Mouse (Mus musculus): ENCODE results near the gene Nav2.

The Nav2 gene

DNA sequence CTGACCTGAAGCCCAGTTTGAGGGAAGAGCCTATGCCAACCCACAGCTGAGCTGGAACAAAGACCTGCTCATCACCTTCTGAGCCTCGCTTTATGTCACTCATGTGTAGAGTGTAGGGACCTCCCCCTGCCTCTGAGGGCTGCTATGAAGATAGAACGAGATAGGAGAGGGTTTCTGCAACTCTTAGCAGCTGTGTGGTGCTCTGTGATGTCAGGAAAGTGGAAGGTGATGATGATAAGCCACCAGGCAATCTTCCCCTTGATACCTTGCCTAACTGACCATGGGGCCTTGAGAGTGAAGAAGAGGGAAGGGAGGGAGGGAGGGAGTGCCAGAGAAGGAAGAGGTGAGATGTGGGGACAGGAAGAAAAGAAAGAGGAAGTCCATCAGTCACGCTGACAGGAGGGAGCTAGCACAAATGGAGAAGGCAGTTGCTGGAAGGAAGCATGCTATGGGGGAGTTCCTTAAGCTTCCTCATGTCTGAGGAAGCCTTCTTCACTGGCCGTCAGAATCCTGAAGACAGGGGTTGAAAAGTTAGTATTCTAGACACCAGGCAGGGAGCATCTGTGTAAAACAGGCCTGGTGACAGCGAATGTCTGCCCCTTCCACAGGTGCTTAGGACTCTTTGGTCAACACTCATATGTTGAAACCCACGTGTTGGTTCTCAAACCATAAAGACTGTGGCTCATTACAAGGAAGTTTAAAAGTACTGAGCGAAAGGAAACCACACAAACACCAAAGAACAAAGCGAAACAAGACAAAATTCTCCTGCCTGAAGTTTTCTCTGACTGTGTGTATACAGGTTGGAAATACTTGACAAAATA, at the start of gene Nav2:
Nav2 (plus strand) TSS at position 196 of the 821 bp plus-strand sequence.
- no peak for DNase-seq

DNA sequence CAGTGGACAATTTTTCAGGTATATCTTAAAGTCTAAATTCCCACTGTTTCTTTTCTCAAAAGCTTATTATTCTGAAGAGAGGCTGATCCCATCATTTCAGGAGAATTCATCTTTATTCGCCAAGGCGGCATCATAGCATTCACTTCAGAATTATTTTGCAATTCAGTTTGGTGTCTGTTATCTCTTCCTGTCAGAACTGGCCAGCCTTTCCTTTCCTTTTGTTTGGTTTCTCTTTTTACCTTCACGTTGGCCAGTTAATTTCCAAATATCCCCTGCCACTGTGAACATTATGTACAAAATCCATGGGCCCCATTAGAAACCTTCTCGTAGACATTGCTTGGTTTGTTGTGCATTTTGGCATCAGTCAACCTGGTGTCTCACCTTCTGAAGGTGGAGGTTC, 49.2 kb upstream of the Nav2 start:
- DNase-seq: no peak

DNA sequence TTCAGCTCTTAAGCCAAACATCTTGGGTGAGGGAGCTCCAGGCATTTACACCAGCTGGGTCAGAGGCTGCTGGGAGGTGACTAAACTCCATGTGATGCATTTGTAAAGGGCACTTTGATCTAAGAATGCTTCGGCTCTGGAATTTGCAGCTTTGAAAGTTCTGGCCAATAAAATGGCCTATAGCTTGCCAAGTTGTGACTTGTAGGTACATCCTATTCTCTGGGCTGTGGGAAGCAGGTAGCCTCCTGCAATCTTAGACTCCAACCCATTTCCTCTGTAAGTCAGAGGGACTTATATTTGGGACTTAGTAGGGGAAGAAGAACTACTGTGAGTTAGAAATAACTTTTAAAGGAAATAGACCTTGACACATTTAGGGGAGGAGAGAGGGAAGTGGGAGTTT, 47.6 kb upstream of the Nav2 start:
- no peak for DNase-seq

DNA sequence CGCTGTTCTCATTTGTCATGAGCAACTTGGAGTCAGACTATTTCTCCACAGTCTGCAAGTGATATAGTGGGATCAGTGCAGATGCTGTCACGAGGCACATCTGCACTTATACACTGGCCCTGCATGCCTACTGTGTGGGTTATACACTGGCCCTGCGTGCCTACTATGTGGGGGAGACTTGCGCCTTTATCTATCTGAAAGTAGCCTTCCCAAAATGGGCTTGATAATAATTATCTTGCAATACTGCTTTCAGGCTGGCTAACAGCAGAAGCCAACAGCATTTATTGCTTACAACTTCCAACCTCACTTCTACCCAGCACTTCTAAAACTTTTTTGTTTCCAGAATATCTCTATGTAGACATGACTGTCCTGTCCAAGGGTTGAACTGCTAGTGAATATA, 46.7 kb upstream of the Nav2 start:
- no peak for DNase-seq

DNA sequence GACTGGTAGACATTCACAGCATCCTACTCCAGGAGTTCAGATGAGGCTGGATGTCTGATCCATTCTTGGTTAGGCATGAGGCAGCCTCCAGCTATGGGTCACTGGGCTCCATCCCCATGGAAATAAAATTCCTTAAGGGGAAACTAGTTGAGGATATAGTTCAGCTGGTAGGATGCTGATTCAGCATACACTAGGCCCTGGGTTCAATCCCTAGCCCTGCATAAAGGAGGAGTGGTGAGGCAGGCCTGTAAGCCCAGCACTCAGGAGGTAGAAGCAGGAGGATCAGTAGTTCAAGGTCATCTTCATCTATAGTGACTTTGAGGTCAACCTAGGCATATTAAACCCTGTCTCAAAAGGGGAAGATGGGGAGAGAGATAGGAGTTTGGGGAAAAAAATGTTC, 44.3 kb upstream of the Nav2 start:
- no peak for DNase-seq

DNA sequence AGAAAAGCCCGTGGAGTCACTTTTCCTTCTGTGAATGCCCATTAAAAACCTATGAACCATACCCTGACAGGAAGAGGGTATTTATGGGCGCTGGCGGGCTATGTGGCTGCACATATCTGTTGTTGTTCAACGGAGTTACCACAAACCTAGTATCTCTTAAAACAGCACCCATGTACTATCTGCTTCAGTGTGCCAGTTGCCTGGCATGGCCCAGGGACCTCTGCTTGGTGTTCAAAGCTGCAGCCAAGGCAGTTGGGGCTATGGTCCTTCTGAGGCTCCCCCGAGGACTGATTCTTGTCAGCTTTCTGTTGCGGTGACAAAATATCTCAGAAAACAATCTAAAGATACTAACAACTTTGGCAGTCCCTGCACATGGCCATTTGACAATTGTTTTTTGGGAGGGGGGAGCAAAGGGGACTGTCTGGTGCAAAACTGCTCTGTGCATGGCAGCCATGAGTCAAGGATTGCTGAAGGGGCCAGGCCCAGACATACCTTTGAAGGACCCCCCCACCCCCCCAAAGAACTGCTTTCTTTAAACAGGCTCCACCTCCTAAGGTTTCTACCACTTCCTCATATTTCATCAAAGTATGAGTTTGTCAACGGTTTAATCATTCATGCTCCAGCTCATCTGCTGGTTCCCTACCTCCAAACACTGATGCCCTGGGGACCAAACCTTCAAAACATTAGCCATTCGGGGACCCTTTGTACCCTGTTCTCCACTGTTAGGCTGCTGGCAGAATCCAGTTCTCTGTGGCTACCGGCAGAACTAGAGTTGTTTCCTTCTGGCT, 43.7 kb upstream of the Nav2 start:
- no peak for DNase-seq

DNA sequence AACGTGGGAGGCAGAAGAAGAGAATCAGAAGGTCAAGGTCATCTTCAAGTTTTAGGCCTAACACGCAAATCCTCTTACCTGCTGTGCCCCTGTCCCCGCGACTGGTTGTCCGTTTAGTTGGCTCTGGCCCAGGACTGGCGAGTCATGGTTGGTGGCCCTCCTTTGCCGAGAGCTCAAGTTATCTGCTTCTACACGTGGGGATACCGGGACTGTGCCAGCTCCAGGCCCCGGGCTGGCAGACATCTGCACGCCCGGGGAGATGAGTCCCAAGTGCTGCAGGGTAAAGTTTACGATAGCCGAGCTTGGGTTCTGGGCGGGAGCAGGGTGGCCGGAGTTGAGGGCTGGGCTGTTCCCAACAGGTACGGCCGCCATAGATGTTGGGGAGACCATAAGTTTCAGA, 40.9 kb upstream of the Nav2 start:
- no peak for DNase-seq

DNA sequence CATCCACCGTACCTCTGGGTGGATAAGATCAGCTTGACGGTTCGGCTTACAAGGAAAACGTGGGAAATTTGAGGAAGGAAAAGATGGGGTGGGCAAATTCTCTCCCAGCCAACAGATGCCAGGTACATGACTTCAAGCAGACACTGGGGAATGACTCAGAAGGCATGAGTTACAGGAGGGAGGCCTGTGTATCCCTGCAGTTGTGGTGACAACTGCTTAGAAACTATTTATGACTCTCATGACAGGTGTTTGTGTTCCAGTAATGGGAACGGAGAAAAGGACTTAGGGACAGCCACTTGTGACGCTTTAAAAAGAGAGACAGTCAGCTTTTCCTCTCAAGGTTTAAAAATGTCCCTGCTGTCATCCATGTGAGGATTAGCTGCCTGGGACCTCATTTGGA, 38.4 kb upstream of the Nav2 start:
- DNase-seq: no peak

DNA sequence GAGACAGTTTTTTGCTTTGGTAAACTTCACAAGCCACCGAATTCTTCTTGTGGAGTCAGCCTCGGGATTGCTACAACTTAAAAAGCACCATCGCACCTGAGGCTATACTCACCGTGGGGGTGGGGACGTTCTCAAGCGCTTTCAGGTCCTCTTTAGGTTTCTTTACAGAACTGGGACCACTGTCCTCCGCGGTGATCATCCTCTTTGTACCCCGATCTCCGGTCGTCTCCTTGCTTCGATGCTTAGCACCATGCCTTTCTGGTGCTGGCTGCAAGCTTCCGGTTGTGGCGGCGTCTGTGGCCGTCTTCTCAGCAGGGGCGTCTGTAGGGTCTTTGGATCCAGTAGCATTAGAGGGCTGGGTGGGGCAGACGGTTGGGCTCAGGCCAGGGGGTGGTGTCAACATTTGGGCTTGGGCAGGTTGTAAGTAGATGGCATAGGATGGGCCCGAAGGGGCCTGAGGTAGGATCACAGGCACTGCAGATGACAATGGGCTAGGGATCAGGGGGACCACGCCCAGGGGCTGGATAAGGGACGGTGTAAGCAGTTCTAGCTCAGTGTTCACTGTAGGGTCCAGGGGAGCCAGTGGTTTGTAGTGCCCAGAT, 37.8 kb upstream of the Nav2 start:
- no peak for DNase-seq

DNA sequence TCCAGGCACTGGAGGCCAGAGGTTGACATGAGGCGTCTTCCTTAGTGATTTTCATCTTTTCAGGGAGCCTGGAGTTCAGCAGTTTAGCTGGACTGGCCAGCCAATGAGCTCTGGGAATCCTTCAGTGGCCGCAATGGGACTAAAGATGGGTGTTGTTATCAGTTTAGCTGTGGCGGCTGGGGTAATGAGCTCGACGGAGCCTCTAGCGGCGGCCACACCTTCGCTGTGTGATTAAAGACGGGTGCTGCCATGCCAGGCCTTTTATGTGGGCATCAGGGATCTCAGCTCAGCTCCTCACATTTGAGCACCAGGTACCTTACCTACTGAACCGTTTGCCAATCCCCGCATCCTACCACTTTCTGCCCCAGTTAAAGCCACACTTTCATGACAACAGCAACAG, 37.2 kb upstream of the Nav2 start:
- no peak for DNase-seq

DNA sequence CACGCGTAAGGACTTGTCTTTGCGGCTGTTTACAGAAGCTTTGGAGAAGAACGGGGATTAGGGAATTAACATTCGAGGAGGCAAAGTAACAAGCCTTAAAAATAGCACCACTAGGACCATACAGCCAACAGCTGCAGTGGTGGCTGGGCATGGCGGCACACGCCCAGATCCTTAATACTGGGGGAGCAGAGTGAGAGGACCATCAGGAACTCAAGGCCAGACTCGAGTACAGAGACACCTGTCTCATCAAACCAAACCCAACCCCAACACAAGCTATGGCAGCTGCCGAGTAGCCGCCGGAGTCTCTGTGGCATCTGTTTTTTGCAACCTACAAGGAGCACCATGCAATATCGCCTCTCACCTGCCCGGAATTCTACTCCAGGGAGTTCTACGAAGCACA, 33.4 kb upstream of the Nav2 start:
- DNase-seq: no peak

DNA sequence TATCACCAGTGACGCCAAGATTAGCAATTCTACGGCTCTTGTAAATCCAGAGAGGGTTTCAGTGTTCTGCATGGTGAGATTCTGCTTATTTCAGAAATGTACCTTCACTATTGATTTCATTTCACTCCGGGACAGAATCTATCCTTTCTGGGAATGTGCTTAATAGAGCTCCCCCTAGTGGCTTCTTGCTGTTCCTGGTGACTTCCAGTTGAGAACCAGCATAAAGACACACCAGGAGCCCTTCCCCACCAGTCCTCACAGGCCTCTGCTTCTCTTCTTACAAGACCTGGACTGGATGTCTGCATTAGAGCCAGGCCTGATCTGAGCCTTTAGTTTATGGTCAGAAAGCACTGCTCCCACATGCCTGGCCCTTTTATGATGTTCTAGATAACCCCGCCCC, 32.0 kb upstream of the Nav2 start:
- peak; percentile 41 for DNase-seq

DNA sequence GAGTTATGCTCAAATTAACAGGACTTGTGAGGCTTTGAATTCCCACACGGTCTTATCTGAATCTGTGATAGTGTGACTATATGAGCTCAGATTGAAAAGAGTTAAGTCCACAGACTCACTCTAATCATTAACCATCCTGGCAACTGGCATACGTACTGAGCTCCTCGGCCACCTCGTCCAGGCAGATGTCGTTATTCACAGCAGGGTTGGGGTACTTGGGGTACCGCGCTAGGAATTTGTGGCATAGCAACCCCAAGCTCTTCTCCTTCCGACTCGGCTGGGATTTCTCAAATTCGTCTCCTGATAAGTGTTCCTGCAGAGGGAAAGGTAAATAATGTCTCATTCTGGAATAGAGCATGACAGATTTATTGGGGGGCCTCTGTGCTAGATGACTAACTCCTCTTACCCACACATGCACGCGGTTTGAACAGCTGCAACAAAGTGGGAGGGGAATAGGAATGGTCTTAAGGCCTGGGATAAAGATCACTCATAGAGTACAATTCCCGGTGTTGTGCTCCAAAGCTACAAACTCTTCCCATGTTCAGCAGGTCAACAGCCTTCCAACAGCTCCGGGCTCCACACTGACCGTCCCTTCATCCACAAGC, 30.6 kb upstream of the Nav2 start:
- no peak for DNase-seq

DNA sequence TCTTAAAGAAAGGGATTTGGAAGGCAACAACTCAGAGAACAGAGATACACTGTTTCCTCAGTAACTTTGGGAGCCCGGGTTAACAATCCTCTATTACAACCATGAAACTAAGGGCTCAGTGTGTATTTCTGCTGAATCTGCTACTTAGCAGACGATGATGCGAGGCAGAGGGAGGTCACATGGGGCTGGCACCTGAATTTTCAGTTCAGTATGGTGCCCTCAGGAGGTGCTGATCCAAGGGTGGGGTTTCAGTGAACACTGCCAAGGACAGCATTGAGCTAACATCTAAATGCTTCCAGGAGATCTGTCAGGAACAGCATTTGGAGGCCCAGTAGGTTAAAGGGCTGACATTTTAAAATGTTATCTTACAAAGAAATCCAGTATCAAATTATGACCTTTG, 28.9 kb upstream of the Nav2 start:
- no peak for DNase-seq

DNA sequence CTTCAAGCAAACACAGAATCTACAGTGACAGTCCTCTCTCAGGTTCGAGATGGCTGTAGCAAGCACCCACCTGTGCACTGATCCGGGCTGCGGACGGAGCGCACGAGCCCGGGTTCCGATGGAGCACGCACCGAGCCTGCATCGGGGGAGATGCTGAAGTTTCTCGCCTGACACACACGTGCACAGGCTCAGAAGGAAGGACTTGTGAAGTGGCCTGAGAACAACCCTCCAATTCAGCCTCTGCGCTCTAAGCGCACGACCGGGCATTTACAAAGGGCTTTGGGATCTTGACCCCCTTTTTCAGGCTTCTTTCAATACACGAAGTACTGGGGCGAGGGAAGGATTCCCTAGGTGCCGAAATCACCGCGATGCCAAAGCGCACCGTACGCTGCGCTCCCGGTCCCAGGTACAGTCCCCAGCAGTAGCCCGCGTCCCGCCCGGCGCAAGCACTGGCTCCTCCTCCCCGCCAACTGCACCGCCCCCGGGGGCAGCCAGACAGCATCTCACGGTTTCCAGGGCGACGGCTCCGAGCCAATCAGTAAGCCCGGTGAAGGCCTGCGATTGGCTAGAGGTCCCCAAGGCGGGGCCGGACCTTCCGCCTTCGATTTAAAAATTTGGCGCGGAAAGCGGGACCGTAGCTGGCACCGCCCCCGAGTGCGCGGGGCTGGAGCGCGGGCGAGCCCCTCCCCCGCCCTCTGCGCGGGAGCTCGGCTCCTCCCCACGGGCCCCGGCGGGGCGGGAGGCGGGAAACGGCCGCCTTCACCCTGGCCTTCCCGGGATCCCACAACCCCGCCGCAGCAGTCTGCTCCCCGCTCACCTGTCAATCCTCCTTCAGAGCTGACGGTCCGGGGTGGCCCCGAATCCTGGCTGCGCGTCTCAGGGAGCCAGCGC, 27.7 kb upstream of the Nav2 start:
- peak; percentile 88 for DNase-seq

DNA sequence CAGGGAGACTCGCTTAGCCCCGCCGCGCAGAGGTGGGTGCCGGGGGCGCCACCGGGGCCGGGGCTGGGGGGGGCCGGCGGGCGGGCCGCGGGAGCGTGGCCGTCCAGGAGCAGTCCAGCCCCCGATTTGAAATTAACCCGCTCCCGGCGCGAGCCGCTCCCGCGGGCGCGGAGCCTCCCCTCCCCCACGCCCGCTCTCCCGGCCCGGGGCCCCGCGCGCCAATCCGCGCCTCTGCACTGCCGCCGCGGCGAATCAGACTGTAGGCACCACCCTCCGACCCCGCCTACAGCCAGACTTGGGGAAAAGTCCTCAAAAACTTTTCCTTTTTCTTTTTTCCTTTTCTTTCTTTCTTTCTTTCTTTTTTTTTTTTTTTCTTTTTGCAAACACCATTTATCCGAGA, 27.0 kb upstream of the Nav2 start, which contains the start of gene E2f8:
E2f8 (minus strand) TSS at position 111 of the 400 bp plus-strand sequence.
- peak; percentile 26 for DNase-seq

DNA sequence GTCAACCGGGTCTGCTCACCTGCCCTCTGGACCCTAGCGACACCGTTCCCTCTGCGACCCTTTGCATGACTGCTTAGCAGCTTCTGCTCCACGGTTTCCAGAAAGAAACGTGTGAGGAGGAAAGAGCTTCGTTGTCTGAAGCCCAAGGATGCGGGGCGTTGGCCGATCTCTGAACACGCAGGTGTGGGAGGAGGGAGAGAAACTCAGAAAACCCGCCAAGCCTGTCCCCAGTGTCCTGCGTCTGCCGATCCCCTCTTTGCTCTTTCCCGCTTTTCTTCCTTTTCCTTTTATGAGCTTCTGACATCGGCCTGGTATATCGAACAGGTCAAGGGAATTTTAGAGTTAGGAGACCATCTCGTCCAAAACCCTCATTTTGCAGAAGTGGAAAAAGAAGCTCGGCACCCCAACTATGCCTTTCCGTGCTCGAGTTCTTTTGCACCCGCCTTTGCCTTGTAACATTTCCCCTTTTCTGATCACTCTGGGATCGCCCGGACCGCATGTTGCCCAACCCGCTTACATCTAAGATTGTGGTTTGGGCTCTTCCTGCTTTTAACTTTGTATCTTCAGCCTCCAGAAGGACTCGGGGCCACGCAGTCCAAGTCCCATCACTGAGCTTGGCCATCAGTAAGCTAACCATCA, 26.4 kb upstream of the Nav2 start:
- DNase-seq: no peak

DNA sequence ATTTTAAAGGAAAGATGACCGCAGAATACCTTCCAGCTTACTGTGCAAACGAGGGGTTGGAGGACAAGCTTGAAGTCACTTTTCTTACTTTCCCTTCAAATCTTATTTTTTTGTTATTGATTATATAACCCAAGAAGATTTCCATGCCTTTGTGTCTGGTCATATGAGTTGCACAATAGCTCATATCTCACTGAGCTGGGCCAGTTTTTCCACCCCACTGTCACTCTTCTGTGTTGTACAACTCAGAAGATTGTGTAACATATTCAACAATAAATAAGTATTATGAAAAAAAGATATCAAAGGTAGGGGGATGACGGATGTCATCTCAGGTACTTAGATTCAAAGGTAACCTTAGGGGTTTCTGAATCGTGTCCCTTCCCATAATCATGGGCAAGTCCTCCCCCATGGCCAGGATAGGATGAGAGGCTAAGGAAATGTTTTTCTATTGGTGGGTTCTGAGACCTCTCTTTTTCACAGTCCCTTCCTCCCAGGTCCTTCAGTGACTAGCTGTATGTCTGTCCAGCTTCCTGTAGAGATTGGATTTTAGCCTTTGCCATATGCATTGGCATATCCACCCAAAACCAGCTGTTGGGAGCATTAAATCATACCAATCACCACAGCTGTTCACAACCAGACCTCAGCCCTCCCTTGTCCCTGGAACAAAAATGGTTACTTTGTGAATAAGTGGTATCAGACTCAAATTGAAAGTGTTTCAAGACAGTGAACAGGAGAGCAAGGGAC, 24.8 kb upstream of the Nav2 start:
- no peak for DNase-seq

DNA sequence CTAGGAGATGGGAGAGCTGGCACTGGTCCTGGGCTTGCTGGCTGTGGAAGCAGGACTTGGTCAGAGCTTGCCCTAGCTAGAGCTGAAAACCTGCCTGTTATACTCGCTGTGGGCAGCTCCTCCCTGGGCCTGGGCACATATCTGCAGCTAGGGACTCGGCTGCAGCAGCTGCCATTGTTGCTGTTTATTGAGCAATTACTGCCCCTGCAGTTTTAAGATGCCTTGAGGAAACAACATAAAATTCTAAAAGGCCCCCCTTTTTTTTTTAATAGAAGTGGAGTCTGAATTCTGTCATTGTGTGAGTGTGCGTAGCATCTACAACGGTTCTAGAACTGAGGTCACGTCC, 24.3 kb upstream of the Nav2 start:
- DNase-seq: no peak

DNA sequence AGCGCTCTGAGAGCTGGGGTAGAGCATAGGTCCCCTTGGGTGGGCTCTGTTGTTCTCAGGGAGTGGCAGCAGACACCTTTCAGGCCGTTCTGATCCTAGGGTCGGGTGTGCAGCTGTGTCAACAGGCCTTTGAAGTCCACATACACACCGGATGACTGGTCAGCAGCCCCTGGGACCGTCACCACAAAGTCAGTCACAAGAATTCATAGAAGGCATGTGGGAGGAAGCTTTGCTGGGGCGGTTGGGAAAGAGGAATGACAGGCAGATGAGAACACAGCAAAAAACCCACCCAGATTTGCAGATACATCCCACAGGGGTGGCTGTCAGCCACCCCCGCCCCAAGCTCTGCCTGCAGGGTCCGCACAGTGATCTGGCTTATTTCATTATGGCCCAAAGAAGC, 20.5 kb upstream of the Nav2 start:
- no peak for DNase-seq

DNA sequence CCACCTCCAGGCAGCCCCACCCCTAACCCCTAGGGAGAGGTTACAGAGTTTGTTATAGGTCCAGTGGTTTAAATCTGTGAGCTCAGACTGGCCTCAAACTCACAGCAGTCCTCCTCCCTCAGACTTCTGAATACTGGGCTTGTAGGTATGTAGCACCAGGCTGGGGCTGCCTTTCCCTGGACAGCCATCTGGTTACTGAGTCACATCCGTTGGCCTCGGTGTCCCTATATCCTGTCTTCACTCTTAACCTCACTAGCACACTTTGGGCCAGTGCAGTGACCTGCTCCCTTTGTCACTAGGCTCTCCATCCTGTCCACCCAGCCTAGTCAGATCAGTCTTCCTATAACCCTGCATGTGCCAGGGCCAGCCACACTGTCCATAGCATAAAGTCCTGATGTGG, 19.8 kb upstream of the Nav2 start:
- no peak for DNase-seq

All from cerebellum, adult 11-12 months (tissue).